Mouse (Mus musculus) R1 (cell line): ENCODE measurements around the gene Esr1.
"Not testable (repeated sequence)": the region's sequence is repeated elsewhere in the genome, so short reads cannot be mapped to it uniquely, and the experiment has no call there.

Source experiments
- DNase-seq: peaks from one replicate; pipeline ENCODE4 v3.0.0-alpha.2; 2018; ENCODE audit warnings: low read depth, low spot score

Esr1 gene

GRCm38 (mm10) chr10:4611386-4612155 lies at the start of gene Esr1:
Esr1 (plus strand) TSS chr10:4611593.
- no peak for DNase-seq

- DNase-seq, result no peak
Observed at GRCm38 (mm10) chr10:4565148-4565547, 46.2 kb upstream of the Esr1 start.

- no peak for DNase-seq
Observed at GRCm38 (mm10) chr10:4570778-4571177, 40.6 kb upstream of the Esr1 start.

GRCm38 (mm10) chr10:4571304-4571703 lies 40.1 kb upstream of the Esr1 start:
- DNase-seq, result peak; percentile 12

GRCm38 (mm10) chr10:4581905-4582304 lies 29.5 kb upstream of the Esr1 start:
- no peak for DNase-seq

- peak; percentile 11 for DNase-seq
Observed at GRCm38 (mm10) chr10:4586691-4587090, 24.7 kb upstream of the Esr1 start.

GRCm38 (mm10) chr10:4589576-4589975 lies 21.8 kb upstream of the Esr1 start:
- DNase-seq, result no peak

- no peak for DNase-seq
Observed at GRCm38 (mm10) chr10:4590956-4591355, 20.4 kb upstream of the Esr1 start.

GRCm38 (mm10) chr10:4593828-4594227 lies 17.6 kb upstream of the Esr1 start:
- DNase-seq, result peak; percentile 38

- DNase-seq, result no peak
Observed at GRCm38 (mm10) chr10:4597211-4597610, 14.2 kb upstream of the Esr1 start.

GRCm38 (mm10) chr10:4598244-4598842 lies 13.1 kb upstream of the Esr1 start:
- DNase-seq, result peak; percentile 56

- no peak for DNase-seq
Observed at GRCm38 (mm10) chr10:4598916-4599315, 12.5 kb upstream of the Esr1 start.

- no peak for DNase-seq
Observed at GRCm38 (mm10) chr10:4599591-4599990, 11.8 kb upstream of the Esr1 start.

GRCm38 (mm10) chr10:4600796-4601474 lies 10.5 kb upstream of the Esr1 start:
- DNase-seq, result no peak

- not testable (repeated sequence) for DNase-seq
Observed at GRCm38 (mm10) chr10:4601612-4602011, 9.8 kb upstream of the Esr1 start.

- DNase-seq, result no peak
Observed at GRCm38 (mm10) chr10:4602466-4602865, 8.9 kb upstream of the Esr1 start.

GRCm38 (mm10) chr10:4604527-4605209 lies 6.7 kb upstream of the Esr1 start:
- no peak for DNase-seq

GRCm38 (mm10) chr10:4610234-4610633 lies 1.2 kb upstream of the Esr1 start:
- no peak for DNase-seq

GRCm38 (mm10) chr10:4612313-4613036 lies 1.1 kb downstream of the Esr1 start:
- DNase-seq, result no peak

- DNase-seq, result no peak
Observed at GRCm38 (mm10) chr10:4618026-4618425, 6.6 kb downstream of the Esr1 start.

- DNase-seq, result no peak
Observed at GRCm38 (mm10) chr10:4618686-4619085, 7.3 kb downstream of the Esr1 start.
